Mouse (Mus musculus) spleen, adult 2 months (tissue): ENCODE measurements around the gene Foxp4.

Source experiments
- CTCF ChIP-seq: fragments of 200-500 bp; IDR thresholded peaks from 2 replicates; pipeline ENCODE4 v1.5.1; 2011; ENCODE audit warnings: mild to moderate bottlenecking, inconsistent platforms; ENCODE audit not compliant: insufficient read depth, insufficient read length, insufficient replicate concordance; ENCODE audit errors: extremely low read depth
- POLR2A ChIP-seq: fragments of 200-500 bp; IDR thresholded peaks from 2 replicates; pipeline ENCODE4 v1.6.1; 2011; ENCODE audit warnings: low read depth, low read length, inconsistent platforms

DNA sequence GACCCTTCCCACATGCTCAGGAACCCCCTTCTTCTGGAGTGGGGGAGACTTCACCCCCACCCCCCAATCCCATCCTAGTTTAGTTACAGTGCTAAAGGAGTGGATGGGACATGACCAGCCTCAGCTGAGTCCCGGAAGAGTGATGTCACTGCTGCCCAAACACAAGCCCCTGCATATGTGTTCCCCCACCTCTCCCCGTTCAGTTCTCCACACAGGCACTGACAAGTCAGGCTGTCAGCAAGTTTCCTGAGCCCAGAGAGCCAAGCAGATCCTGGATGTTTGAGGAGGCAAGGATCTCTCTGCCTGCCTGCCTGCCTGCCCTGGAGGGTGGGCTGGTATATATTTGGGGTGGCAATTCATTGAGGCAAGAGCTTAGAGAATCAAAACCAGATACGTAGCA, 45.2 kb downstream of the Foxp4 start:
- TF ChIP-seq CTCF: no peak
- TF ChIP-seq POLR2A: no peak
